Mouse (Mus musculus) brain, embryonic 18.5 days (tissue): Measurements from ENCODE around the gene Ifna16.

ENCODE experiments used
- DNase-seq: peaks from one replicate; pipeline ENCODE4 v3.0.0-alpha.2; 2012; ENCODE audit warnings: low read depth, low spot score

Gene Ifna16

GRCm38 (mm10) chr4:88676824-88677223 is at the start of gene Ifna16:
Gene Ifna16 (minus strand): TSS chr4:88676924.
- DNase-seq, result no peak

- DNase-seq, result no peak
Measured at GRCm38 (mm10) chr4:88723497-88724090, 46.9 kb upstream of the Ifna16 start.

GRCm38 (mm10) chr4:88721791-88722721 is 45.3 kb upstream of the Ifna16 start, which contains the start of the genes Gm26566 and Klhl9:
Gene Gm26566 (plus strand): TSS chr4:88721805.
Gene Klhl9 (minus strand): TSS chr4:88722465.
- peak; percentile 85 for DNase-seq

- no peak for DNase-seq
Measured at GRCm38 (mm10) chr4:88718715-88719114, 42.0 kb upstream of the Ifna16 start.

- no peak for DNase-seq
Measured at GRCm38 (mm10) chr4:88715059-88715458, 38.3 kb upstream of the Ifna16 start.

GRCm38 (mm10) chr4:88714281-88714680 is 37.6 kb upstream of the Ifna16 start:
- DNase-seq, result no peak

GRCm38 (mm10) chr4:88707128-88707826 is 30.6 kb upstream of the Ifna16 start:
- no peak for DNase-seq

GRCm38 (mm10) chr4:88705924-88706323 is 29.2 kb upstream of the Ifna16 start:
- no peak for DNase-seq

- no peak for DNase-seq
Measured at GRCm38 (mm10) chr4:88699301-88699700, 22.6 kb upstream of the Ifna16 start.

GRCm38 (mm10) chr4:88698781-88699180 is 22.1 kb upstream of the Ifna16 start:
- no peak for DNase-seq

- DNase-seq, result no peak
Measured at GRCm38 (mm10) chr4:88697753-88698152, 21.0 kb upstream of the Ifna16 start.

- no peak for DNase-seq
Measured at GRCm38 (mm10) chr4:88697108-88697507, 20.4 kb upstream of the Ifna16 start.

GRCm38 (mm10) chr4:88696237-88696884 is 19.6 kb upstream of the Ifna16 start:
- DNase-seq, result peak; percentile 14

GRCm38 (mm10) chr4:88693392-88693791 is 16.7 kb upstream of the Ifna16 start:
- DNase-seq, result no peak

- no peak for DNase-seq
Measured at GRCm38 (mm10) chr4:88692537-88692936, 15.8 kb upstream of the Ifna16 start.

GRCm38 (mm10) chr4:88691259-88691658 is 14.5 kb upstream of the Ifna16 start, which contains the start of gene Ifnab:
Gene Ifnab (minus strand): TSS chr4:88691359.
- no peak for DNase-seq

- DNase-seq, result no peak
Measured at GRCm38 (mm10) chr4:88683812-88684211, 7.1 kb upstream of the Ifna16 start, which contains the start of gene Ifna2. Gene Ifna2 (minus strand): TSS chr4:88683912.

- no peak for DNase-seq
Measured at GRCm38 (mm10) chr4:88681353-88681752, 4.6 kb upstream of the Ifna16 start.

GRCm38 (mm10) chr4:88680362-88680761 is 3.6 kb upstream of the Ifna16 start:
- no peak for DNase-seq

- DNase-seq, result no peak
Measured at GRCm38 (mm10) chr4:88655461-88655860, 21.3 kb downstream of the Ifna16 start.

GRCm38 (mm10) chr4:88653644-88654043 is 23.1 kb downstream of the Ifna16 start:
- DNase-seq, result no peak
